Mouse (Mus musculus): ENCODE results near the gene Ctsw. TPM values are rescaled to one million over a fixed set of nuclear protein-coding genes. Genes with fewer than 3 reads are reported as not detected.

Gene Ctsw
- polyA plus RNA-seq, 1 experiment from 2014 or later, result 0.42 TPM

DNA sequence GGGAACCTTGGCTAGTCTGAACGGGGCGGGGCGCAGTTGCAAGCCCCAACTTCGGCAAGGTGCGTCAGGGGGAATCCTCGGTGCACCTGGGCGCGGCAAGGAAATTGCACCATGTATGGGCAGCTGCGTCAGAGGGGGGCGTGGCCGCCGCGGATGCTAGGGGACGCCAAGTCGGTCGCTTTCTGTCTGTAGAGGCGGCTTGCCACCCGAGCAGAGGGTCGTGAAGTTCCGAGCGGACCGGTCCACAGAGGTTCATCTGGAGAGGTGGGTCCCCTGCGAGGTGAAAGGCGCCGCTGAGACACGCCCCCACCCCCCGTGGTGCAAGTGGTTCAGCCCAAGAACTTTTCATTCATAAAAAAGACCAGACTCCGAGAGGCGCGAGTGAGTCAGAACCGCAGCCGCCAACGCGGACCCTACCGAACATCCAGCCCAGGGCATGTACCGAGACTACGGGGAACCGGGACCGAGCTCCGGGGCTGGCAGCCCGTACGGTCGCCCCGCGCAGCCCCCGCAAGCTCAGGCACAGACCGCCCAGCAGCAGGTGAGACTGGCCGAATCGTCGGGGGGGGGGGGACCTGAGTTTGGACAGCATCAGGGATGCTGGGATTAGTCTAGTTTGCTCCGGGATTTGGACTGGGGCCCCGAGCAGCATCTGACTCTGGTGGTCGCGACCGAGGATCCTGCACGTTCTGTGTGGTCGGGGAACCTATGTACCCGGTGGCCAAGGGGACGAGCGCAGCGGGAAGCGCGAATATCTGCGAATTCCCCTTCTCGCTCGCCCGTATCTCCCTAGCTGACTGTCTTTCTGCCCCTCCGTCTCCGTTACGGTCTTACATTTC lies 20.6 kb downstream of the Ctsw start, which contains the start of gene Fosl1:
Gene Fosl1 (plus strand): TSS at position 33 of the 839 bp plus-strand sequence.
- POLR2A ChIA-PET, result interaction anchor here (1.2 to 2.8 kb wide), 5 partner anchors 9 to 22 kb away, joined by 3 to 16 read pairs (median 4); partner anchors contain the start of gene Ccdc85b
- no peak for TF ChIP-seq CTCF (IDR thresholded peaks at IDR 0.05)
- peak; percentile 15 for ATAC-seq
- in situ Hi-C loops (cut with MboI; ENCODE audit: low pct_unique_long_range_greater_than_20kb), result no loop called here
- no peaks in the 10 kb centered on the region for H3K27me3 ChIP-seq
- DNase-seq (ENCODE audit: low read depth, low spot score), result no peak
- CTCF ChIA-PET, result interaction anchor here (1.1 to 7.2 kb wide), 3 partner anchors 9 to 16 kb away, joined by 3 to 64 read pairs (median 14); partner anchors contain the start of gene Ccdc85b

DNA sequence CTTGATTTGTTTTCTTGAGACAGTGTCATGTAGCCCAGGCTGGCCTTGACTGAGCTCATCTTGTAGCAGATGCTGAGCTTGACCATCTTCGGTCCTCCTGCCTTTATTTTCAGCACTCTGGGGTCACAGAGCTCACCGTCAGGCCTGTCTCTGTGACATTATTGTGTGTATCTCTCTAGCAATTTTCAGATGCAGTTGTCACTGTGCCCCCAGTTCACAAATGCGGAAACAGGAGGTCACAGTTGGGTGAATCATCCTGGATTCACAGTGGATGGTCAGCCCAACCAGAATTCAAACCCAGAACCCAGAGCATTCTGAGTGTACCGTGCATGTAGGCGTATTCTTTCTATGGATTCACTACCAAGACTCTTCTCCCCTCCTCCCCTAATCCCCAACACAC lies 22.6 kb downstream of the Ctsw start:
- POLR2A ChIA-PET, result interaction anchor here (0.6 to 1.7 kb wide), 4 partner anchors 9 to 510 kb away, joined by 3 to 9 read pairs (median 6); partner anchors contain the start of gene Ccdc85b
- no peak for DNase-seq (ENCODE audit: low read depth, low spot score)
- no peak for TF ChIP-seq CTCF (IDR thresholded peaks at IDR 0.05)
- CTCF ChIA-PET, result interaction anchor here (0.9 to 7.2 kb wide), 6 partner anchors 11 to 42 kb away, joined by 3 to 64 read pairs (median 8); partner anchors contain the start of genes Ccdc85b, Fibp and Mus81
- no peaks in the 10 kb centered on the region for H3K27me3 ChIP-seq
- no peak for ATAC-seq
- in situ Hi-C loops (cut with MboI; ENCODE audit: low pct_unique_long_range_greater_than_20kb), result no loop called here

GRCm38 (mm10) chr19:5444954-5445353 lies 23.4 kb downstream of the Ctsw start:
- no peaks in the 10 kb centered on the region for H3K27me3 ChIP-seq
- no peak for TF ChIP-seq CTCF (IDR thresholded peaks at IDR 0.05)
- CTCF ChIA-PET, result interaction anchor here (0.9 to 7.2 kb wide), 7 partner anchors 9 to 43 kb away, joined by 3 to 64 read pairs (median 7); partner anchors contain the start of genes Ccdc85b, Fibp and Mus81
- DNase-seq (ENCODE audit: low read depth, low spot score) (no peak), ATAC-seq (peak; percentile 75)
- POLR2A ChIA-PET, result interaction anchor here (0.6 to 1.7 kb wide), 3 partner anchors 9 to 510 kb away, joined by 3 to 9 read pairs (median 5); partner anchors contain the start of gene Ccdc85b
- in situ Hi-C loops (cut with MboI; ENCODE audit: low pct_unique_long_range_greater_than_20kb), result no loop called here

GRCm38 (mm10) chr19:5444371-5444908 lies 23.9 kb downstream of the Ctsw start:
- no peak for TF ChIP-seq CTCF (IDR thresholded peaks at IDR 0.05)

GRCm38 (mm10) chr19:5433951-5434350 lies 34.4 kb downstream of the Ctsw start:
- DNase-seq (ENCODE audit: low read depth, low spot score) (no peak), ATAC-seq (no peak)
- in situ Hi-C loops (cut with MboI; ENCODE audit: low pct_unique_long_range_greater_than_20kb), result no loop called here
- no peaks in the 10 kb centered on the region for H3K27me3 ChIP-seq
- ChIA-PET CTCF (interaction anchor here (1.1 to 7.9 kb wide), 7 partner anchors 7 to 55 kb away, joined by 3 to 65 read pairs (median 27); partner anchors contain the start of genes Ccdc85b, Cfl1, Fibp and Fosl1), POLR2A (interaction anchor here (0.9 to 3.6 kb wide), 8 partner anchors 12 to 67 kb away, joined by 3 to 24 read pairs (median 8); partner anchors contain the start of genes Banf1, Ccdc85b, Efemp2 and Eif1ad)
- no peak for TF ChIP-seq CTCF (IDR thresholded peaks at IDR 0.05)

More at GRCm38 (mm10) chr19:5444371-5444908, 23.9 kb downstream of the Ctsw start:
- ATAC-seq (no peak), DNase-seq (ENCODE audit: low read depth, low spot score) (no peak)
- H3K27me3 ChIP-seq, result no peaks in the 10 kb centered on the region
- in situ Hi-C loops (cut with MboI; ENCODE audit: low pct_unique_long_range_greater_than_20kb), result no loop called here
- CTCF ChIA-PET, result interaction anchor here (1.4 to 7.2 kb wide), 3 partner anchors 10 to 43 kb away, joined by 3 to 64 read pairs (median 8); partner anchors contain the start of gene Mus81
- POLR2A ChIA-PET, result interaction anchor here (1.7 kb wide), 1 partner anchor 13 kb away, joined by 9 read pairs; the partner anchor contains the start of gene Ccdc85b

DNA sequence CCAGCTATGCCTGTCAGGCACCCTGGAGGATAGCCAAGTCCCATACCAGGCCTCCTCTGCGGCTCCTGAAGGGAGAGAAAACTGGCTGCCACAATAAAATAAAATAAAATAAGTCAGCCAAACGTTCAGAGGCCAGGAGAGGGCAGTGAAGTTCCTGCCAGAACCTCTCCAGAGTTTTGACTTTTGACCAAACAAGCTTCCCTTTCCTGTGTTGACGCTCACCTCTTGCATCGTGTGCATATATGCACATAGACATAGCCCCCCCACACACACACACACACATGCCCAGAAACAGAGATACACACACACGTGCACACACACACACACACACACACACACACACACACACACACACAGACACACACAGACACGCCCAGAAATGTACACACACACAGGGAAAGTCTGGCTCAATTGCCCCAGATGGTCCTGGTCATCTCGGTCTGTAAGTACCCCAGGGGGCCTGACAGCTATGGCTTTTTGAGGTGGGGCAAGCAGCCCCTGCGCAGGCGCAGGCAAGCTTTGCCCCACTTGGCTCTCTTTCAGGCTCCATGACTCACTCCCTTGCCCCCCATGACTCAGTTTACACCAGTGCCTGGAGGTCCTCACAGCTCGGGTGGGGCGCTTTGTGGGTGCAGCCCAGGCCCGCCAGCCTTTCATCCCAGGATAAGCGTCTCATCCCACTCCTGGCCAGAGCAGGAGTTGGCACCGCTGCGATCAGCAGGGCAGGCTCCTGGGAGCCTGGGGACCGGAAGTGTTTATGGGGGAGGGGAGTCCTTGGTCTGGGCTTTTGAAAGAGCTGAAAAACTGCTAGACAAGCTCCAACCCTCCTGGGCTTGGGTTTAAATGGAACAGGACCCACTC lies 35.1 kb downstream of the Ctsw start:
- ATAC-seq, result no peak
- in situ Hi-C loops (cut with MboI; ENCODE audit: low pct_unique_long_range_greater_than_20kb), result no loop called here
- DNase-seq (ENCODE audit: low read depth, low spot score), result no peak
- ChIA-PET POLR2A (interaction anchor here (0.7 to 3.6 kb wide), 10 partner anchors 13 to 66 kb away, joined by 3 to 24 read pairs (median 8); partner anchors contain the start of genes Banf1, Ccdc85b, Efemp2 and Eif1ad), CTCF (interaction anchor here (1.1 to 7.9 kb wide), 11 partner anchors 8 to 136 kb away, joined by 3 to 65 read pairs (median 9); partner anchors contain the start of genes Ccdc85b, Cfl1, Fibp and Fosl1)
- H3K27me3 ChIP-seq, result no peaks in the 10 kb centered on the region
- no peak for TF ChIP-seq CTCF (IDR thresholded peaks at IDR 0.05)

- CTCF ChIA-PET, result interaction anchor here (1.3 to 7.9 kb wide), 10 partner anchors 15 to 137 kb away, joined by 3 to 65 read pairs (median 12); partner anchors contain the start of genes Ccdc85b, Cfl1, Fibp and Fosl1
- no peak for ATAC-seq
- POLR2A ChIA-PET, result interaction anchor here (0.9 to 3.6 kb wide), 7 partner anchors 16 to 56 kb away, joined by 3 to 24 read pairs (median 13); partner anchors contain the start of genes Ccdc85b, Efemp2, Fibp and Fosl1
- H3K27me3 ChIP-seq, result no peaks in the 10 kb centered on the region
- no peak for TF ChIP-seq CTCF (IDR thresholded peaks at IDR 0.05)
- no peak for DNase-seq (ENCODE audit: low read depth, low spot score)
- in situ Hi-C loops (cut with MboI; ENCODE audit: low pct_unique_long_range_greater_than_20kb), result no loop called here
Measured at GRCm38 (mm10) chr19:5431911-5432464, 36.3 kb downstream of the Ctsw start.

DNA sequence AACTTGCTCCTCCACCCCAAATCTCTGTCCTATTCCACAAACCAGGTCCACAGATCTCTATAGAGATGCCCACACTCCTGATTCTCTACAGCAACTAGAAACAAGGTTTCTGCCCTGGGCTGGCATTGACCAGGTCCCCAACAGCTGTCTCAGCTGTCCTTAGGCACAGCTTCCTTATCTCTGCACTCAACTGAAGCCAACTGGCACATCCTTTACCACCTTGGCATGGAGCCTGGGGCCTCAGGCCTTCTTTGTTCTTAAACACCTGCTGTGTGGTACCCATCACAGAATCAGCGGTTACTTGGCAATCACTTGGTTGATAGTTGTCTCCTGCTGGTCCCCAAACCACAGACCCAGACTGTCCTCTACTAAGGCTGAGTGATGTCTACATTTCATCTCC lies 37.9 kb downstream of the Ctsw start:
- no peaks in the 10 kb centered on the region for H3K27me3 ChIP-seq
- DNase-seq (ENCODE audit: low read depth, low spot score) (no peak), ATAC-seq (no peak)
- POLR2A ChIA-PET, result interaction anchor here (0.5 to 3.6 kb wide), 6 partner anchors 19 to 60 kb away, joined by 3 to 21 read pairs (median 8); partner anchors contain the start of genes Ccdc85b, Cfl1, Fibp and Mus81
- no peak for TF ChIP-seq CTCF (IDR thresholded peaks at IDR 0.05)
- CTCF ChIA-PET, result interaction anchor here (0.8 to 7.9 kb wide), 9 partner anchors 11 to 92 kb away, joined by 3 to 65 read pairs (median 4); partner anchors contain the start of genes Banf1, Ccdc85b, Cfl1 and Eif1ad
- in situ Hi-C loops (cut with MboI; ENCODE audit: low pct_unique_long_range_greater_than_20kb), result no loop called here
